Mouse (Mus musculus): ENCODE measurements around the gene Msln. TPM values are rescaled to one million over a fixed set of nuclear protein-coding genes. Genes with fewer than 3 reads are reported as not detected.

Msln gene
- polyA plus RNA-seq, 1 experiment from 2014 or later = 12.9 TPM

DNA sequence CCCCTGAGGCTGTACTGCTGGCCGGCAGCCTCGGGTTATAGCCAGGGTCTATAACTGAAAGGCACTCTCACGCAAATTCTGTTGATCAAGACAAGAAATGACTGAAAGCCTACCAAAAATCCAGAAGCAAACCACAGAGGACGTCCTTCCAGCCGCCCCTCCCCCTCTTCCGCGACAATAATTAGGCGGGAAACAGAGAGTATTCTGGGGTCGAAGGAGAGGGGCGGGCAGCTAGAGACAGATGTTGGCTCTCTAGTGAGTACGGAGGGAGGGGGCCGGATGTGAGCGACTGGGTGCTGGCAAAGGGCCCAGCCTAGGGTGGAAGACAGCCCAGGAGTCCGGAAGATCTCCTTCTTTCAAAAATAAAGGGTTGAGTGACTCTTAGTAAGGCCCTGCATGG is 38.4 kb upstream of the Msln start, which contains the start of gene Fam173a:
Gene Fam173a, minus strand, starts transcription at position 287 of the 400 bp plus-strand sequence.
- DNase-seq (ENCODE audit: low spot score) = no peak
- H3K9ac ChIP-seq (ENCODE audit: low read length) = peak within 1 kb of the TSS; percentile 74
- peaks cover 35% of the 10 kb centered on the region for H3K4me1 ChIP-seq (replicated peaks; ENCODE audit: control insufficient read depth, insufficient read depth, low read length)
- H3K4me2 ChIP-seq (ENCODE audit: low read length) = peak within 1 kb of the TSS; percentile 91
- peak within 1 kb of the TSS; percentile 88 for H3K4me3 ChIP-seq (ENCODE audit: low read depth, low read length)
- H3K9me3 ChIP-seq (ENCODE audit: control insufficient read depth, low read length) = no peaks in the 10 kb centered on the region
- peaks cover 21% of the 10 kb centered on the region for H3K36me3 ChIP-seq (ENCODE audit: control insufficient read depth, insufficient read depth, low read length)
- peak; percentile 66 for ATAC-seq (replicated peaks; ENCODE audit: low FRiP score, low TSS enrichment, low read depth)
- no peaks in the 10 kb centered on the region for H3K27me3 ChIP-seq (replicated peaks; ENCODE audit: control insufficient read depth, insufficient read depth, low read length)
- H3K27ac ChIP-seq (ENCODE audit: low read depth) = peak within 1 kb of the TSS; percentile 98
- WGBS = under 1% methylated on average over 14 of the region's 14 CpGs

DNA sequence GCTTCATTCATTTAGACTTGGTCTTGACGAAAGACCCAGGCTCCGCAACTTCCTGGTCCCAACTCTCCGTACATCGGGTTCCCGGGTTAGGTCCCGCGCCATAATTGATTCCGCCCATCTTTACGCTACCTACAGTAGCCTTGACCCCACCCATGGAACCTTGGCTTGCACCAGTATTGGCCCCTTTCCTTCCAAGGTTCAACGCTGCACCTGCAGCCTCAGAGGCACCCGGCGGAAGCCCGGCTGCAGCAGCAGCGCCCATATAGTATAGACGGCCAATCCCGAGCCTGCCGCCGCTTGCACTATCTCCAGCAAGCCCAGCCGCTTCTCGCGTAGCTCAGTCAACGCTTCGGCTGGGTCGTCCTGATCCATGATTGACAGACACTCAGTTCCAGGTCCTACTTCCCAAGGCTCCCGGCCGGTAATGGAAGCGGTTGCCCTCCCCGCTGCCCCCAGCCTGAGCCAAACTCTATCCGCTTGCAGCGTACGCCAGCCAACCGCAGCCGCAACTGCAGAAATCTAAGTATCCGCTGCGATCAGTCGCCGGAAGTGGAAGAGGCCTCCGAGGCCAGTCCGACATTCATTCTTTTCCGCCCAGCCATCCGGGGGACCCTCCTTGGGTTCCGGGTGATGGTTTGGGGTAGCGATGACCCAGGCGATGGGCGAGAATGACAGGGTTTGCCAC is 37.8 kb upstream of the Msln start:
- DNase-seq (ENCODE audit: low spot score) (peak; percentile 97), ATAC-seq (replicated peaks; ENCODE audit: low FRiP score, low TSS enrichment, low read depth) (peak; percentile 71)
- Histone ChIP-seq H3K9me3 (ENCODE audit: control insufficient read depth, low read length) (no peaks in the 10 kb centered on the region), H3K9ac (ENCODE audit: low read length) (peak overlapping the region; percentile 74), H3K27ac (ENCODE audit: low read depth) (peak overlapping the region; percentile 98), H3K4me3 (ENCODE audit: low read depth, low read length) (peak overlapping the region; percentile 88), H3K27me3 (replicated peaks; ENCODE audit: control insufficient read depth, insufficient read depth, low read length) (no peaks in the 10 kb centered on the region), H3K4me2 (ENCODE audit: low read length) (peak overlapping the region; percentile 91), H3K36me3 (ENCODE audit: control insufficient read depth, insufficient read depth, low read length) (peaks cover 27% of the 10 kb centered on the region), H3K4me1 (replicated peaks; ENCODE audit: control insufficient read depth, insufficient read depth, low read length) (peaks cover 30% of the 10 kb centered on the region)
- WGBS = under 1% methylated on average over 45 of the region's 45 CpGs

DNA sequence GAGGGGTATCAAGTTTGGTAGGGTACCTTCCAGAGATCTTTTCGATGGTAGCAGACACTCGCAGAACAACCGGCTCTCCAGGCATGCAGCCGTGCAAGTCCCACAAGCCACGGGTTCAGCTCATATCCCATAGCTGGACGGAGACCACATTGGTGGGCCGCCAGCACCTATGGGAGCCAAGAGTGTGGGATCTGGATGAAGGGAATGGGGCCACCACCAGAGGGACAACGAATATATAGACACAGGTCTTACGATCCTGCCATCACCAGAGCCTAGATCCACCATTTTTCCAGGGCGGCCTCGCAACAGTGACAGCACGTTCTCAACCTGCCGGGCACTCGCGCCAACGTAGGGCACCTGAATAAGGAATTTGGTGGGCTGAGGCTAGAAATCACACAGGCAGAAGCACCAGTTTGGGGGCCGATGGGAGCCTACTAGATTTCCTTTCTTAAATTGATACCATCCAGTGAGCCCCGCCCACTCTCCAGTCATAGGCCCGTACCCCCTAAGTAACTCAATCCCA is 37.2 kb upstream of the Msln start:
- 27% methylated on average over 19 of the region's 19 CpGs for WGBS
- no peak for DNase-seq (ENCODE audit: low spot score)
- H3K27ac ChIP-seq (ENCODE audit: low read depth) = peak overlapping the region; percentile 98; the same call in 1 of the 2 replicates
- H3K36me3 ChIP-seq (ENCODE audit: control insufficient read depth, insufficient read depth, low read length) = peaks cover 27% of the 10 kb centered on the region
- peaks cover 30% of the 10 kb centered on the region for H3K4me1 ChIP-seq (replicated peaks; ENCODE audit: control insufficient read depth, insufficient read depth, low read length)
- H3K4me3 ChIP-seq (ENCODE audit: low read depth, low read length) = peak overlapping the region; percentile 88
- no peaks in the 10 kb centered on the region for H3K27me3 ChIP-seq (replicated peaks; ENCODE audit: control insufficient read depth, insufficient read depth, low read length)
- peak overlapping the region; percentile 74 for H3K9ac ChIP-seq (ENCODE audit: low read length)
- no peaks in the 10 kb centered on the region for H3K9me3 ChIP-seq (ENCODE audit: control insufficient read depth, low read length)
- H3K4me2 ChIP-seq (ENCODE audit: low read length) = peak overlapping the region; percentile 91
- peak; percentile 3; the same call in 1 of the 2 replicates for ATAC-seq (replicated peaks; ENCODE audit: low FRiP score, low TSS enrichment, low read depth)

DNA sequence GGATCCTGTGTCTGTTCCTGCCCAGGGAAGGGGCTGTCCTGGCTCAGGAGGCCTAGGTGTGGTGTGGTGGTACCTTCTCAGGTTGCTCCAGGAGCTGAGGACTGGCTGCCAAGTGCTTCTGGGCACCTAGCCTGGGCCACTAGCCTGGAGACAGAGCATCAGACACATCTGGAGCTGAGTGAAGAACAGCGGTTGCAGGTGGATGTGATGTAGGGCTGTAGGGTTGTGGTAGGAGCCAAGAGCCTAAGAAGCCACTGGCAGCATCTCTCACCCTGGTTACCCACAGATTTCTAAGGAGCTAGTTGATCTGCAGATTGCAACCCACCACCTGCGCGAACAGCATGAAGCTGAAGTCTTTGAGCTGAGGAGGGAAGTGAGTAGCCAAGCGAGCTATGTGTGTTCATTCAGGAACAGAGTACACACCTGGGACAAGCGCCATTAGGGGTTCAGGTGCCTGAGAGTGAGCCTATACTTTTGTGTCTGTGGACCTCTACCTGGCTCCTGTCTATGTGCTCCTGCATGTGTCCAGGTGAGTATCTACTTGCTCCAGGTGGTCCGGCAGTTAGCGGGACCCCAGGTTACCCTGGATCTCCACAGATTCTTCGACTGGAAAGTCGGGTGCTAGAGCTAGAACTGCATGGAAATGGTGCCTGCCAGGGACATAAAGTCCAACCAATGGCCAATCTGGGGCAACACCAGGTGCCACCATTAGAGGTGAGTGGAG is 32.8 kb upstream of the Msln start:
- Histone ChIP-seq H3K4me2 (ENCODE audit: low read length) (no peak overlapping the region), H3K4me1 (replicated peaks; ENCODE audit: control insufficient read depth, insufficient read depth, low read length) (peaks cover 23% of the 10 kb centered on the region), H3K4me3 (ENCODE audit: low read depth, low read length) (no peak overlapping the region), H3K9me3 (ENCODE audit: control insufficient read depth, low read length) (no peaks in the 10 kb centered on the region), H3K9ac (ENCODE audit: low read length) (no peak overlapping the region), H3K27me3 (replicated peaks; ENCODE audit: control insufficient read depth, insufficient read depth, low read length) (no peaks in the 10 kb centered on the region), H3K27ac (ENCODE audit: low read depth) (no peak overlapping the region), H3K36me3 (ENCODE audit: control insufficient read depth, insufficient read depth, low read length) (peaks cover 43% of the 10 kb centered on the region)
- DNase-seq (ENCODE audit: low spot score) (no peak), ATAC-seq (replicated peaks; ENCODE audit: low FRiP score, low TSS enrichment, low read depth) (no peak)
- 89% methylated on average over 9 of the region's 9 CpGs for WGBS

DNA sequence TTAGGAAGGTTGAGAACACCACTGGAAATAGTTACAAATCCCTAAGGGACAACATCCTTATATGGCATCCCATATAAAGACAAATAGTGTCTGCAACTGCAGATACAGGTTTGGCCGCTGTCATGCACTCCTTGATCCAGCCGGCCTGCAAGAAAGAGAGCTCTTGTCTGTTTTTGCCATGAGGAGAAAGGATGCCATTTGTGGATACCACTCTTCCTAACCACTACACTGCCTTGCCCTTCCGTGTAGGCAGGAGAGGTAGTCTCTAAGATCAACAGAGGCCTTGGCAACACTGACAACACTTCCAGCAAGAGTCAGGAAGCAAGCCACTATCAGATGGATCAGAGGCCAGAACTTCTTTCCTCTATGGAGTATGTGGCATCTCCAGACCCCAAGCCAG is 32.1 kb upstream of the Msln start, which contains the start of gene Ccdc78:
Gene Ccdc78, plus strand, starts transcription at position 301 of the 400 bp plus-strand sequence.
- Histone ChIP-seq H3K9ac (ENCODE audit: low read length) (peak within 1 kb of the TSS; percentile 65), H3K36me3 (ENCODE audit: control insufficient read depth, insufficient read depth, low read length) (peaks cover 50% of the 10 kb centered on the region), H3K4me3 (ENCODE audit: low read depth, low read length) (peak within 1 kb of the TSS; percentile 94), H3K4me1 (replicated peaks; ENCODE audit: control insufficient read depth, insufficient read depth, low read length) (peaks cover 18% of the 10 kb centered on the region), H3K9me3 (ENCODE audit: control insufficient read depth, low read length) (no peaks in the 10 kb centered on the region), H3K27me3 (replicated peaks; ENCODE audit: control insufficient read depth, insufficient read depth, low read length) (no peaks in the 10 kb centered on the region), H3K27ac (ENCODE audit: low read depth) (peak within 1 kb of the TSS; percentile 79; the same call in 1 of the 2 replicates), H3K4me2 (ENCODE audit: low read length) (peak within 1 kb of the TSS; percentile 94)
- DNase-seq (ENCODE audit: low spot score) (no peak), ATAC-seq (replicated peaks; ENCODE audit: low FRiP score, low TSS enrichment, low read depth) (no peak)
- WGBS = 80% methylated on average over 3 of the region's 3 CpGs

DNA sequence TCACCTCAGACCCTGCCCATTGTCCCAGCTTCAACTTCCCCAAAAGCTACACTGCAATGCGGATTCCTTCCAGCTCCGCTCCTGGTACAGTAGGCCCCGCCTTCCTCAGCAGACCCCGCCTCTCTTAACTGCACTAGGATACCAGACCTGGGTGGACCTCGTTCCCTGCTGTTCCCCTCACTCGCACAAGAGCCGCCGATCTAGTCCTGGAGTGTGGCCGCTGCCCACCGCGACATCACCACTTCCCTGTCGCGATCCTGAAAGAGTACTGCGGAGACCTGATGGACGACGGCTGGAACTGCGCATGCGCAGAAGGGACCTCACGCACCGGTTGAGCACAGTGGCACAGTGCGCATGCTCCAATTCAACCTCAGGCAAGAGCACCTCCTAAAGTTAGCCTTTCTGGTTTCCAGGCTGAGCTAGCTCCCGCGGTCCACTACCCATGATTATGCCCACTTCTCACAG is 31.1 kb upstream of the Msln start, which contains the start of gene Haghl:
Gene Haghl, minus strand, starts transcription at position 393 of the 465 bp plus-strand sequence.
- under 1% methylated on average over 23 of the region's 23 CpGs for WGBS

DNA sequence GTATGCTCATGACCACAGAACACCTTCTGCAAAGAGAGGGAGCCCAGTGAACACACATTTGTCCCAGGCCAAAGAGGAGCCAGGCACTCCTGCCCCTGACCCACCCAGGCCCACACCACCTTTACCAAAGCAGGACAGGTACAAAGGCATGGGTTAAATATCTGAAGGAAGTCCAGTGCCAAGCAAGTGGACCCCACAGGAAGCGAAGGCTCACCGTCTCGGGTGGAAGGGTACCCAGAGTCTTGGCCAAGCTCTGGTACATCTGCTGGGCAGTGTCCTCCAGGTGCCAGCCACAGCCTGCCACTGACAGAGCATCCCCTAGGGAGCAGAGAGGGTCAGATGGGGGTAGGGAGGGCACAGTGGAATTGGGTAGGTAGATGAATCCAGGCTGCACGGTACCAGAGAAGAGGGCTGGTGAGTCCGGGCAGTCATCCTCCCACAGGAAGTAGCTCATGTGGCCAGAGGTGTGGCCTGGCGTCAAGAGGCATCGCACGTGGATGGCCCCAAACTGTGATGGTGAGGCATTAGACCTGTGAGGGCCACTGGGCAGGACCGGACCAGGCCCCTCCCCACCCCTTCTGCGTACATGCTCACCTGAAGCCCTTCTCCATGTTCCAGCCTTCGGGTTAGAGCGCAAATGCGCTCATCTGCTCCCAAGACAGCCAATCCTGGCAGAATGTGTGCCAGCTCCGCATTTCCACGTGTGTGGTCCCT is 29.8 kb upstream of the Msln start:
- Histone ChIP-seq H3K4me1 (replicated peaks; ENCODE audit: control insufficient read depth, insufficient read depth, low read length) (peaks cover 12% of the 10 kb centered on the region), H3K27ac (ENCODE audit: low read depth) (no peak overlapping the region), H3K9me3 (ENCODE audit: control insufficient read depth, low read length) (no peaks in the 10 kb centered on the region), H3K4me3 (ENCODE audit: low read depth, low read length) (peak overlapping the region; percentile 94; the same call in 1 of the 2 replicates), H3K36me3 (ENCODE audit: control insufficient read depth, insufficient read depth, low read length) (peaks cover 53% of the 10 kb centered on the region), H3K27me3 (replicated peaks; ENCODE audit: control insufficient read depth, insufficient read depth, low read length) (no peaks in the 10 kb centered on the region), H3K9ac (ENCODE audit: low read length) (no peak overlapping the region), H3K4me2 (ENCODE audit: low read length) (peak overlapping the region; percentile 94)
- ATAC-seq (replicated peaks; ENCODE audit: low FRiP score, low TSS enrichment, low read depth) = no peak
- DNase-seq (ENCODE audit: low spot score) = no peak
- WGBS = 78% methylated on average over 15 of the region's 15 CpGs

More for the DNA sequence above, 31.1 kb upstream of the Msln start, which contains the start of gene Haghl:
- Histone ChIP-seq H3K9me3 (ENCODE audit: control insufficient read depth, low read length) (no peaks in the 10 kb centered on the region), H3K27me3 (replicated peaks; ENCODE audit: control insufficient read depth, insufficient read depth, low read length) (no peaks in the 10 kb centered on the region), H3K4me2 (ENCODE audit: low read length) (peak within 1 kb of the TSS; percentile 94), H3K4me3 (ENCODE audit: low read depth, low read length) (peak within 1 kb of the TSS; percentile 94), H3K36me3 (ENCODE audit: control insufficient read depth, insufficient read depth, low read length) (peaks cover 56% of the 10 kb centered on the region), H3K27ac (ENCODE audit: low read depth) (peak within 1 kb of the TSS; percentile 79), H3K9ac (ENCODE audit: low read length) (peak within 1 kb of the TSS; percentile 65), H3K4me1 (replicated peaks; ENCODE audit: control insufficient read depth, insufficient read depth, low read length) (peaks cover 12% of the 10 kb centered on the region)
- DNase-seq (ENCODE audit: low spot score) (peak; percentile 99), ATAC-seq (replicated peaks; ENCODE audit: low FRiP score, low TSS enrichment, low read depth) (peak; percentile 82)

DNA sequence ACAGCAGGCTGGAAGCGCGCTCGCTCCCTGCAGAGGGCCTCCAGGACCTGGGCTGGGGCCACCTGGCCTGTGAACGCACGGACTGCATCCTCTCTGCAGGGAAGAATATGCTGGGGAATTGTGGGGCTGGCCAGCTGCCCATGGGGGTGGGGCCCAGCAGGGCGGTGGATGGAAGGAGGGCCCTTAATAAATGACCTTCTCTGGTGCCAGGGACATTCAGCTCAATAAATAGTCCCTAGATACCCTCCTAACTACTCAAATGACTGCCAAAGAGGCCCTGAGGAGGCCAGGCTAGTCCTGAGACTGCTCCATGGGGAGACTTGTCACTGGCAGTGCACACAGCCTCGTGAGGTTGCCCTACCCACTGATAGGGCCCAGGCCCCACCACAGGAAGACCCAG is 28.9 kb upstream of the Msln start:
- H3K4me3 ChIP-seq (ENCODE audit: low read depth, low read length) = no peak overlapping the region
- WGBS = 75% methylated on average over 7 of the region's 7 CpGs
- no peak overlapping the region for H3K9ac ChIP-seq (ENCODE audit: low read length)
- ATAC-seq (replicated peaks; ENCODE audit: low FRiP score, low TSS enrichment, low read depth) = no peak
- H3K27me3 ChIP-seq (replicated peaks; ENCODE audit: control insufficient read depth, insufficient read depth, low read length) = no peaks in the 10 kb centered on the region
- no peaks in the 10 kb centered on the region for H3K9me3 ChIP-seq (ENCODE audit: control insufficient read depth, low read length)
- no peak for DNase-seq (ENCODE audit: low spot score)
- H3K36me3 ChIP-seq (ENCODE audit: control insufficient read depth, insufficient read depth, low read length) = peaks cover 46% of the 10 kb centered on the region
- H3K4me1 ChIP-seq (replicated peaks; ENCODE audit: control insufficient read depth, insufficient read depth, low read length) = peaks cover 12% of the 10 kb centered on the region
- no peak overlapping the region for H3K4me2 ChIP-seq (ENCODE audit: low read length)
- no peak overlapping the region for H3K27ac ChIP-seq (ENCODE audit: low read depth)
